Mouse (Mus musculus) G1E (cell line): Measurements from ENCODE around the gene Prrt1.

ENCODE experiments used
- CTCF ChIP-seq: IDR thresholded peaks from 2 replicates; pipeline ENCODE4 v1.5.1; 2012; ENCODE audit warnings: low read depth, low read length, inconsistent platforms, mixed read lengths
- GATA1 ChIP-seq: IDR thresholded peaks from 2 replicates; pipeline ENCODE4 v1.6.1; 2012; ENCODE audit warnings: borderline replicate concordance, low read length, inconsistent platforms, mixed read lengths

DNA sequence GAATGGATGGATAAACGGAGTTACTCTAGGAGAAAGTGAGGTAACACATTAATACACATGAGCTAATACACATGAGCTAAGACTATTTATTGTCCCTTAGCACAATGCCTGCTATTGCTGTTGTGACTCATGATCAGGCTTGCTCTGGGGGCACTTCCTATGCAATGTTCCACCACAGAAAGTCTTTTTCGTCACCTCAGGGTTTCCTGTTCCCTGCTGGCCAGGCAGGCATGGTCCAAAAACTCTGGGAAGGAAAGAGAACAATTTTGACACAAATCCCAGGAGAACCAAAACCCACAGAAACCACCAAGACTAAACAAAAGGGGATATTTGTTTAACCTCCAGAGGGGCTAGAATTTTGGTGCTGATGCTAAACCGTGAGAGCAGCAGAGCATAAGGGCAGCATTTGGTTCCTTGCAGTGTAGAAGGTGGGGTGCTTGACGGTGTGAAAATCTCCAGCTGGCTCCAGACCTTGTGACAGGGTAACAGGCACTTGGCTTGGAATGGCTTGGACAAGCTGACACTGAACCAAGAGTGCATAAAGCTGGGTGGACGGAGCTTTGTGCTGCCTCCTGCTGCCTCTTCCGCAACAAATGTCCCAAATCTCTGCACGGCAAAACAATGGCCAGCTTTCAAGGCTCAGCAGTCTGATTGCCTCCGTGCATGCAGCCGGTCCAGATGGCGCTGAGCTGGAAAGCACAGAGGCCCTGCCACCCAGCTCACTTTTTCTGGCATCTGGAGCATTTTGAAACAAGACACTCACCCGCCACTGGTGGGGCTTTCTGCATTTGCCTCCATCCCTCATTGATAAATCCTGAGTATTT, 11.7 kb downstream of the Prrt1 start:
- TF ChIP-seq GATA1 (no peak), CTCF (no peak)
